Mouse (Mus musculus) gonadal fat pad, adult 2 months (tissue): ENCODE measurements around the gene Gm15127. TPM values are rescaled to one million over a fixed set of nuclear protein-coding genes. Genes with fewer than 3 reads are reported as not detected.
"Not testable (repeated sequence)": the region's sequence is repeated elsewhere in the genome, so short reads cannot be mapped to it uniquely, and the experiment has no call there.

Source experiments
- DNase-seq: peaks from one replicate; pipeline ENCODE4 v3.0.0-alpha.2; 2012; ENCODE audit warnings: low read depth
- polyA plus RNA-seq: library from polyadenylated mRNA; depleted of rRNA; stranded (reverse); fragments of >200 nt; gene quantifications from 2 replicates; pipeline ENCODE4 v1.2.3, GENCODE M21; 2012; rRNA removed

Gene Gm15127
- not detected in 2 replicates for polyA plus RNA-seq

- not testable (repeated sequence) for DNase-seq
Observed at GRCm38 (mm10) chrX:148663298-148663697, at the start of gene Gm15127. Gene Gm15127, plus strand, starts transcription at chrX:148663598.

DNA sequence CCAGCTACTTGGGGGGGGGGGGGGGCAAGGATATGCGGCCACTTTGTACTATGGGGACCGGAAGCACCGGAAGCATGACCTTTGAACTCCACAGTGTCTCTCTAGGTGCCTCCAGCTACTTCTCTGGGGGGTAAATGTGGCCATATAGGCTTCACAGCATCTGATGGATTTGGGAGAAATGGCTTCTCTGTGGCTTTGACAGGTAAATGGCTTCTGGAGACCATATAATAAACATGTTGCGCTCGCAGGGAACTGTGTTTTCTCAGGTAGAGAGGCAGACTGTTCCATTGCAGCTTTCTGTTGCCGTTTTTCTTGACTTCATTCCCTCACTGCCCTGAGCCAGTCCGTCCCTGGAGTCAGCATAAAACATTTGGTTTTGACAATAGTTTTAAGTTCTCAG is 48.3 kb upstream of the Gm15127 start, which contains the start of gene Gm8334:
Gene Gm8334, minus strand, starts transcription at position 101 of the 400 bp plus-strand sequence.
- not testable (repeated sequence) for DNase-seq

GRCm38 (mm10) chrX:148676290-148676689 is 12.9 kb downstream of the Gm15127 start:
- not testable (repeated sequence) for DNase-seq

Other genes starting within 250 kb of the Gm15127 start
- gene Gm15114, start 174.6 kb upstream of the Gm15127 start, polyA plus RNA-seq = not detected in 2 replicates
- not detected in 2 replicates for gene Gm8334, start 48.4 kb upstream of the Gm15127 start, polyA plus RNA-seq
- not detected in 2 replicates for gene Luzp4, start 194.0 kb downstream of the Gm15127 start, polyA plus RNA-seq